ENCODE assay signal across 32 mouse cellular contexts in the genomic region with DNA sequence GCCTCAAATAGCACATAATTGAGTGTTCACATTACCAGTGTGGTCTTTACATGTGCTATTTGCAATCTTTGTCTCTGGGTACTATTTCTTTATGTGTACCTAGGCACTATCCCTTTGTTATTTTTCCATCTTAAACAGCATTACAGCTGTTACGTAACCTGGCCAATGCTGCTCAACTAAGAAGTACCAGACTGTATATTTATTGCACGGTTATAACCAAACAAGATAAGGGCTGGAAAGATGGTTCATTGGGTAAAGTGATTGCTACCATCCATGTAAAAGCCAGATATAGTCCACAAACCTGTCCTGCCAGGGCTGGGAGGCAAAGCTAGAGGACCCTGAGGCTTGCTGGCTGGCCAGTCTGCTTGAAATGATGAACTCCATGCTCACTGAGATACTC.
"Had no signal": no experiment of that assay in that cellular context is flagged by ENCODE, and none has a peak within 500 bp of the region (broad histone marks: within the 10 kb centered on the region; RNA-seq: fewer than 3 reads in every experiment).

No protein-coding gene starts in this region.

- ATAC-seq: liver, embryonic 12.5 days; liver, postnatal 0 days; lung, postnatal 0 days; midbrain, embryonic 13.5 days; midbrain, embryonic 15.5 days; midbrain, embryonic 16.5 days had no signal

- H3K4me3 ChIP-seq: limb, embryonic 10.5 days; limb, embryonic 12.5 days; limb, embryonic 13.5 days; limb, embryonic 15.5 days; liver, embryonic 12.5 days; liver, embryonic 13.5 days; liver, embryonic 15.5 days; lung, embryonic 15.5 days; megakaryocyte, embryonic 14.5 days; midbrain, embryonic 10.5 days; midbrain, embryonic 12.5 days; midbrain, embryonic 13.5 days; midbrain, embryonic 15.5 days; myocyte; neural tube, embryonic 12.5 days had no signal

- DNase-seq: left cerebral cortex, postnatal 4 days; liver; liver, embryonic 13.5 days; liver, postnatal 0 days; lung, adult 18-20 months; lung, adult 2 months; lung, embryonic 14.5 days; lung, postnatal 10 days; lung, postnatal 14 days; lung, postnatal 36 days; lung, postnatal 4 days; midbrain, embryonic 14.5 days had no signal

- H3K4me1 ChIP-seq: limb, embryonic 10.5 days; limb, embryonic 12.5 days; limb, embryonic 13.5 days; limb, embryonic 15.5 days; liver, embryonic 12.5 days; liver, embryonic 13.5 days; liver, embryonic 15.5 days; lung, embryonic 15.5 days; midbrain, embryonic 15.5 days; neural tube, embryonic 12.5 days had no signal

- H3K27ac ChIP-seq: limb, embryonic 10.5 days; limb, embryonic 12.5 days; limb, embryonic 13.5 days; limb, embryonic 15.5 days; liver, embryonic 12.5 days; liver, embryonic 13.5 days; liver, embryonic 14.5 days; liver, embryonic 15.5 days; lung, embryonic 15.5 days; macrophage; midbrain, embryonic 10.5 days; midbrain, embryonic 12.5 days; midbrain, embryonic 13.5 days; midbrain, embryonic 15.5 days; neural tube, embryonic 12.5 days had no signal

- H3K27me3 ChIP-seq: limb, embryonic 12.5 days; limb, embryonic 13.5 days; limb, embryonic 15.5 days; liver, embryonic 12.5 days; liver, embryonic 13.5 days; liver, embryonic 15.5 days; lung, embryonic 15.5 days; megakaryocyte, embryonic 14.5 days; midbrain, embryonic 12.5 days; midbrain, embryonic 13.5 days; midbrain, embryonic 15.5 days; neural tube, embryonic 12.5 days had no signal

- H3K36me3 ChIP-seq: limb, embryonic 10.5 days; limb, embryonic 12.5 days; limb, embryonic 13.5 days; limb, embryonic 15.5 days; liver, embryonic 12.5 days; liver, embryonic 13.5 days; liver, embryonic 15.5 days; lung, embryonic 15.5 days; midbrain, embryonic 10.5 days; midbrain, embryonic 12.5 days; midbrain, embryonic 13.5 days; midbrain, embryonic 15.5 days; neural tube, embryonic 12.5 days had no signal

- H3K9me3 ChIP-seq: limb, embryonic 10.5 days; limb, embryonic 12.5 days; limb, embryonic 13.5 days; limb, embryonic 15.5 days; liver, embryonic 12.5 days; liver, embryonic 13.5 days; liver, embryonic 15.5 days; lung, embryonic 15.5 days; megakaryocyte, embryonic 14.5 days; midbrain, embryonic 10.5 days; midbrain, embryonic 12.5 days; midbrain, embryonic 13.5 days; midbrain, embryonic 15.5 days; neural tube, embryonic 12.5 days had no signal

- H3K4me2 ChIP-seq: limb, embryonic 12.5 days; limb, embryonic 13.5 days; limb, embryonic 15.5 days; liver, embryonic 11.5 days; liver, embryonic 12.5 days; liver, embryonic 13.5 days; liver, embryonic 15.5 days; lung, embryonic 14.5 days; lung, embryonic 15.5 days; midbrain, embryonic 11.5 days; midbrain, embryonic 12.5 days; midbrain, embryonic 13.5 days; midbrain, embryonic 15.5 days; neural tube, embryonic 12.5 days had no signal

- H3K9ac ChIP-seq: limb, embryonic 12.5 days; limb, embryonic 13.5 days; limb, embryonic 15.5 days; liver, embryonic 12.5 days; liver, embryonic 13.5 days; liver, embryonic 14.5 days; liver, embryonic 15.5 days; liver, postnatal 0 days; lung, embryonic 14.5 days; lung, embryonic 15.5 days; midbrain, embryonic 12.5 days; midbrain, embryonic 13.5 days; midbrain, embryonic 15.5 days; neural tube, embryonic 12.5 days had no signal
